Comparison of ENCODE assay signal across 13 mouse cellular contexts in genomic region chr4:100527086-100527485, GRCm38 (mm10). TPM values are rescaled to one million over a fixed set of nuclear protein-coding genes. Genes with fewer than 3 reads are reported as not detected.
DNase-seq lines count a peak whose midpoint lies in the region; ATAC-seq and TF ChIP-seq lines count a peak whose summit lies in the region.
"Had no signal": no experiment of that assay in that cellular context is flagged by ENCODE, and none has a peak within 500 bp of the region (broad histone marks: within the 10 kb centered on the region; RNA-seq: fewer than 3 reads in every experiment).

No protein-coding gene starts in this region.

- H3K9me3 ChIP-seq in kidney, postnatal 0 days (replicated peaks; ENCODE audit: low read length) = no peaks in the 10 kb centered on the region
- no peaks in the 10 kb centered on the region for H3K9me3 ChIP-seq in forebrain, embryonic 12.5 days
- no peaks in the 10 kb centered on the region for H3K9me3 ChIP-seq in intestine, embryonic 15.5 days
- no peaks in the 10 kb centered on the region for H3K9me3 ChIP-seq in neural tube, embryonic 14.5 days (ENCODE audit: control insufficient read depth, low read length)

- no peak for TF ChIP-seq CTCF in kidney, postnatal 0 days (IDR thresholded peaks at IDR 0.05; ENCODE audit: low read depth)
- no peak for TF ChIP-seq CTCF in thymus, adult 2 months (IDR thresholded peaks at IDR 0.05; ENCODE audit: borderline replicate concordance, control insufficient read depth, extremely low read depth, insufficient read depth, low read length, poor library complexity)

- no peaks in the 10 kb centered on the region for H3K27me3 ChIP-seq in kidney, postnatal 0 days (ENCODE audit: insufficient read depth, low read length)
- H3K27me3 ChIP-seq in forebrain, embryonic 12.5 days = peaks cover 42% of the 10 kb centered on the region
- H3K27me3 ChIP-seq in intestine, embryonic 15.5 days (replicated peaks) = no peaks in the 10 kb centered on the region
- H3K27me3 ChIP-seq in neural tube, embryonic 14.5 days (ENCODE audit: control insufficient read depth, insufficient read depth, low read length) = peaks cover 10% of the 10 kb centered on the region
- no peaks in the 10 kb centered on the region for H3K27me3 ChIP-seq in thymus, adult 2 months (ENCODE audit: control insufficient read depth, insufficient read depth, low read length)

- ATAC-seq in kidney, postnatal 0 days (replicated peaks; ENCODE audit: low FRiP score, low read depth) = no peak
- no peak for ATAC-seq in forebrain, embryonic 12.5 days (ENCODE audit: low FRiP score)
- ATAC-seq in intestine, embryonic 15.5 days = peak; percentile 66
- ATAC-seq in neural tube, embryonic 14.5 days (ENCODE audit: low read depth) = no peak
- ATAC-seq in megakaryocyte, adult 5-6 weeks (ENCODE audit: poor library complexity, severe bottlenecking) = no peak

- 27% methylated on average over 3 of the region's 3 CpGs for WGBS in kidney, postnatal 0 days
- WGBS in forebrain, embryonic 12.5 days = 19% methylated on average over 3 of the region's 3 CpGs
- WGBS in intestine, embryonic 15.5 days = 9% methylated on average over 3 of the region's 3 CpGs
- 26% methylated on average over 3 of the region's 3 CpGs for WGBS in neural tube, embryonic 14.5 days
- 30% methylated on average over 3 of the region's 3 CpGs for WGBS in thymus, adult 2 months

- DNase-seq in kidney, postnatal 0 days (ENCODE audit: low spot score) = no peak
- DNase-seq in kidney, postnatal 36 days = no peak
- no peak for DNase-seq in thymus, adult 2 months
- DNase-seq in natural killer cell, adult 2 months (ENCODE audit: low spot score in 2 of 2) = no peak
- DNase-seq: adrenal gland, adult 8-10 months had no signal

- peak overlapping the region; percentile 54 for H3K4me2 ChIP-seq in kidney, postnatal 0 days (ENCODE audit: low read length)
- H3K4me2 ChIP-seq in forebrain, embryonic 12.5 days = peak overlapping the region; percentile 31
- H3K4me2 ChIP-seq in intestine, embryonic 15.5 days (replicated peaks) = peak overlapping the region; percentile 61
- 0 out of 2 replicates have a peak overlapping the region, but pooled peaks have one; percentile 26 for H3K4me2 ChIP-seq in neural tube, embryonic 14.5 days (ENCODE audit: low read depth, low read length)

- no peak overlapping the region for H3K27ac ChIP-seq in kidney, postnatal 0 days
- no peak overlapping the region for H3K27ac ChIP-seq in forebrain, embryonic 12.5 days
- no peak overlapping the region; the same call in 1 of the 2 replicates for H3K27ac ChIP-seq in intestine, embryonic 15.5 days
- H3K27ac ChIP-seq in neural tube, embryonic 14.5 days (ENCODE audit: low read depth, low read length) = no peak overlapping the region
- H3K27ac ChIP-seq in thymus, adult 2 months (ENCODE audit: control insufficient read depth, insufficient read depth, low read length) = no peak overlapping the region

- H3K4me1 ChIP-seq in kidney, postnatal 0 days (replicated peaks; ENCODE audit: insufficient read depth, low read length) = peaks cover 10% of the 10 kb centered on the region; the same call in 1 of the 2 replicates
- H3K4me1 ChIP-seq in forebrain, embryonic 12.5 days = peaks cover 27% of the 10 kb centered on the region
- H3K4me1 ChIP-seq in intestine, embryonic 15.5 days (replicated peaks) = peaks cover 15% of the 10 kb centered on the region
- peaks cover 5% of the 10 kb centered on the region; the same call in 1 of the 2 replicates for H3K4me1 ChIP-seq in neural tube, embryonic 14.5 days (ENCODE audit: control insufficient read depth, insufficient read depth, low read length)
- no peaks in the 10 kb centered on the region for H3K4me1 ChIP-seq in thymus, adult 2 months (replicated peaks; ENCODE audit: control insufficient read depth, insufficient read depth, low read length)

- no peak overlapping the region for H3K9ac ChIP-seq in kidney, postnatal 0 days (ENCODE audit: low read depth, low read length)
- no peak overlapping the region for H3K9ac ChIP-seq in forebrain, embryonic 12.5 days
- no peak overlapping the region for H3K9ac ChIP-seq in intestine, embryonic 15.5 days
- no peak overlapping the region for H3K9ac ChIP-seq in neural tube, embryonic 14.5 days (replicated peaks; ENCODE audit: low read depth, low read length)

- H3K4me3 ChIP-seq in kidney, postnatal 0 days (replicated peaks; ENCODE audit: low read depth, low read length) = peak overlapping the region; percentile 17; the same call in 1 of the 2 replicates
- H3K4me3 ChIP-seq in forebrain, embryonic 12.5 days (replicated peaks) = no peak overlapping the region
- H3K4me3 ChIP-seq in intestine, embryonic 15.5 days (replicated peaks) = 0 out of 2 replicates have a peak overlapping the region, but pooled peaks have one; percentile 16
- H3K4me3 ChIP-seq in neural tube, embryonic 14.5 days (ENCODE audit: low read depth, low read length) = no peak overlapping the region
- H3K4me3 ChIP-seq in thymus, adult 2 months (ENCODE audit: control insufficient read depth, insufficient read depth, low read length) = no peak overlapping the region
- H3K4me3 ChIP-seq: myocyte had no signal

- no peak for TF ChIP-seq POLR2A in thymus, adult 2 months (IDR thresholded peaks at IDR 0.05; ENCODE audit: control insufficient read depth, extremely low read depth, insufficient read depth, low read length, poor library complexity)

- H3K36me3 ChIP-seq in kidney, postnatal 0 days (ENCODE audit: insufficient read depth, low read length) = no peaks in the 10 kb centered on the region
- H3K36me3 ChIP-seq in forebrain, embryonic 12.5 days (replicated peaks) = no peaks in the 10 kb centered on the region
- no peaks in the 10 kb centered on the region for H3K36me3 ChIP-seq in intestine, embryonic 15.5 days
- H3K36me3 ChIP-seq in neural tube, embryonic 14.5 days (ENCODE audit: control insufficient read depth, insufficient read depth, low read length) = no peaks in the 10 kb centered on the region
- no peaks in the 10 kb centered on the region for H3K36me3 ChIP-seq in thymus, adult 2 months (ENCODE audit: control insufficient read depth, insufficient read depth, low read length)

RNA-seq across cellular contexts. Expression of gene Ube2u, which starts 48.4 kb away (rescaled TPM):
- polyA plus RNA-seq in kidney, postnatal 0 days (2015; fragmentation: Nextera tagmentation; extraction: Ambion mirVana) = 1.6 and 1.8 TPM in 2 replicates
- polyA plus RNA-seq in forebrain, embryonic 12.5 days (2016; fragmentation: Nextera tagmentation; extraction: Ambion mirVana) = 0.69 and 0.88 TPM in 2 replicates
- polyA plus RNA-seq in intestine, embryonic 15.5 days (2015; fragmentation: Nextera tagmentation; extraction: Ambion mirVana) = 0.15 TPM in 1 of 2 replicates, not detected in the other
- 0.13 TPM in 1 of 2 replicates, not detected in the other for polyA plus RNA-seq in neural tube, embryonic 14.5 days (2014; fragmentation: Nextera tagmentation; extraction: Ambion mirVana)
- not detected in 2 replicates for total RNA-seq in megakaryocyte, adult 5-6 weeks (2015)
- not detected in 2 replicates for total RNA-seq in megakaryocyte, adult 5-6 weeks (2017)
- not detected in 2 replicates for polyA plus RNA-seq in thymus, adult 2 months (2012; rRNA removed)
- total RNA-seq: adrenal gland, adult 8-10 months; common myeloid progenitor, adult 5-6 weeks; hematopoietic stem cell, adult 5-6 weeks; left cerebral cortex, postnatal 36 days had no signal
- polyA plus RNA-seq: myocyte had no signal

Comparison
In these comparisons a context has a peak if more than half of its experiments do, and no peak if none do; other contexts are left out.
1. H3K4me3 ChIP-seq: peak in kidney, postnatal 0 days (single experiment) and intestine, embryonic 15.5 days (single experiment); none in forebrain, embryonic 12.5 days (single experiment), neural tube, embryonic 14.5 days (single experiment) and thymus, adult 2 months (single experiment).
2. Peak in every context shown above with its lines, with median percentiles within 50 percentile points of each other: H3K4me2 ChIP-seq.